Mouse (Mus musculus) embryonic facial prominence, embryonic 15.5 days (tissue): ENCODE measurements around the gene Plxnd1. TPM values are rescaled to one million over a fixed set of nuclear protein-coding genes. Genes with fewer than 3 reads are reported as not detected.

Source experiments
- ATAC-seq: fragments of 200-750 bp; cut with Nextera tagmentation; 2 replicates; pipeline ENCODE4 v1.8.0; 2017; ENCODE audit warnings: low read depth, moderate TSS enrichment; ENCODE audit not compliant: insufficient number of reproducible peaks, low FRiP score, low TSS enrichment
- H3K27ac ChIP-seq: fragments of 300-500 bp; sonication (generic); replicated peaks from 2 replicates; pipeline ENCODE4 v1.5.1; 2015; ENCODE audit warnings: mild to moderate bottlenecking, inconsistent platforms
- H3K27me3 ChIP-seq: fragments of 300-500 bp; sonication (generic); 2 replicates; pipeline ENCODE4 v1.6.1; 2015; ENCODE audit warnings: inconsistent platforms
- H3K36me3 ChIP-seq: fragments of 300-500 bp; sonication (generic); 2 replicates; pipeline ENCODE4 v1.6.1; 2015; ENCODE audit warnings: mild to moderate bottlenecking, inconsistent platforms
- H3K4me1 ChIP-seq: fragments of 300-500 bp; sonication (generic); 2 replicates; pipeline ENCODE4 v1.6.1; 2015; ENCODE audit warnings: inconsistent platforms
- H3K4me2 ChIP-seq: fragments of 300-500 bp; sonication (generic); replicated peaks from 2 replicates; pipeline ENCODE4 v1.6.1; 2015; ENCODE audit warnings: mild to moderate bottlenecking, inconsistent platforms
- H3K4me3 ChIP-seq: fragments of 300-500 bp; sonication (generic); replicated peaks from 2 replicates; pipeline ENCODE4 v1.5.1; 2015; ENCODE audit warnings: mild to moderate bottlenecking, inconsistent platforms
- H3K9ac ChIP-seq: fragments of 300-500 bp; sonication (generic); 2 replicates; pipeline ENCODE4 v1.6.1; 2015; ENCODE audit warnings: inconsistent platforms
- H3K9me3 ChIP-seq: fragments of 300-500 bp; sonication (generic); replicated peaks from 2 replicates; pipeline ENCODE4 v1.6.1; 2016; ENCODE audit warnings: inconsistent platforms
- WGBS: fragments of 180-500 bp; shearing (Covaris S2); methylation state at CpG from one replicate; pipeline ENCODE4 v1.1.7; 2015; 5-methylcytosine and 5-hydroxymethylcytosine counted together
- polyA plus RNA-seq: library from polyadenylated mRNA; unstranded; fragments of >200 nt; fragmentation: Nextera tagmentation; extraction: Ambion mirVana; gene quantifications from 2 replicates; pipeline ENCODE4 v1.2.1, GENCODE M21; 2015

The Plxnd1 gene
- polyA plus RNA-seq, 1 experiment from 2014 or later, result 29.4 TPM

- Histone ChIP-seq H3K4me2 (no peak overlapping the region), H3K36me3 (peaks cover 15% of the 10 kb centered on the region; the same call in 1 of the 2 replicates), H3K9me3 (no peaks in the 10 kb centered on the region), H3K27ac (no peak overlapping the region), H3K9ac (no peak overlapping the region), H3K27me3 (no peaks in the 10 kb centered on the region), H3K4me3 (no peak overlapping the region), H3K4me1 (peaks cover 38% of the 10 kb centered on the region)
- ATAC-seq, result no peak
- WGBS, result 56% methylated on average over 8 of the region's 8 CpGs
Measured at GRCm38 (mm10) chr6:115978596-115978995, 16.2 kb downstream of the Plxnd1 start.

DNA sequence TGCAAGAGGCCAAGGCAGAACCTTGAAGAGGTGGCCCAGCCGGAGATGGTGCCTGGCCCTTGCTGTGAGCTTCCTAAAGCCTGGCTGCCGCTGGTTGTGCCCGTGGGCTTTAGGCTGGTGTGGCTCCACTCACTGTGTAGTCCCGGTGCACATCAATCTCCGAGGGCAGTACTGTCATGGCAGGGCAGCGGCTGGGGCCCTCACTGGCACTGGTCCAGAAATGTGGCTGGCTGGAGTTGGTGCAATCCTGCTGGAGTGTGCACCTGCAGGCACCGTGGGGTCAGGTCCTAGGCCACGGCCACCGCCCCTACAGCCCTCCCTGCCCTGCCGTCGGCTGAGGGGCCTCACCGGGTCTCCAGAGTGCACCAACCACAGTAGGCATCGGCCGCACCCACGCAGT lies 17.0 kb downstream of the Plxnd1 start:
- Histone ChIP-seq H3K27me3 (no peaks in the 10 kb centered on the region), H3K36me3 (peaks cover 15% of the 10 kb centered on the region; the same call in 1 of the 2 replicates), H3K9me3 (no peaks in the 10 kb centered on the region), H3K4me3 (no peak overlapping the region), H3K9ac (no peak overlapping the region), H3K4me1 (peaks cover 37% of the 10 kb centered on the region), H3K27ac (no peak overlapping the region), H3K4me2 (no peak overlapping the region)
- ATAC-seq, result no peak
- WGBS, result 88% methylated on average over 15 of the region's 15 CpGs

- Histone ChIP-seq H3K4me2 (no peak overlapping the region), H3K27me3 (no peaks in the 10 kb centered on the region), H3K9ac (no peak overlapping the region), H3K36me3 (peaks cover 15% of the 10 kb centered on the region; the same call in 1 of the 2 replicates), H3K4me3 (no peak overlapping the region), H3K27ac (no peak overlapping the region), H3K4me1 (peaks cover 54% of the 10 kb centered on the region), H3K9me3 (no peaks in the 10 kb centered on the region)
- ATAC-seq, result no peak
- 81% methylated on average over 8 of the region's 8 CpGs for WGBS
Measured at GRCm38 (mm10) chr6:115975606-115976005, 19.2 kb downstream of the Plxnd1 start.

DNA sequence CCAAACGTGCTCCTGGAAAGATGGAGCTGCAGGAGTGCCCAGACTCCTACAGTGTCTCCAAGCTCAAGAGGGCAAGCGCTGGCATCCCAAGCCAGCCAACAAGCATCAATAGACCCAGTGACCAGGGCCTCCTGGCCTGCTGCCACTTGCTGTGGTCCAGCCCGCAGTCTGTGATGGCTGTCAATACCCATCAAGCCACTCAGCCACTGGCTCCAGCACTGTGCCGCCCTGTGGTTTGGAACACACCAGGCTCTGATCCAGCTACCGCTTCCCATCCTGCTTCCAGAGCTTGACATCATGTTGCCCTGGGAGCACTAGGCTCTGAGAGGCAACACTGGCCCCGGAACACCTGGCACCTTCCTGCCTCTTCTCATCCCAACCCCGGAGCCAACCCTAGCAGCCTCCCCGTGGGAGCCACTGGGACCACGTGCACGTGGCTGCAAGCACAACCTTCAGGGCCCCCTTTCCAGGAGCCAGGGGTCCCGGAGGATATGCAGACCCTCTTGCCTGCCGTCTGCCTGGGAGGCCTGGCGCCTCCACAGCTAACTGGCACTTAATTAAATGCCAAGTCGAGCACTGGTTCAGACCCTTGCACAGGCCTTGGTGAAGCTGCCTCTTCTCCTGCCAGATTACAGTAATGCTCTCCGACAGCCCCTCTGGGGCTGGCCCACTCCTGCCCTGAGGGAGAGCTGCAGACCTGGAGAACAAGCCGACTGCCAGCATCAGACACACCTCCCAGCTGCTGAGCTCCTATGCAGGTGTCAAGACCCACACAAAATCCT lies 20.7 kb downstream of the Plxnd1 start:
- Histone ChIP-seq H3K4me2 (no peak overlapping the region), H3K9me3 (no peaks in the 10 kb centered on the region), H3K36me3 (peaks cover 11% of the 10 kb centered on the region; the same call in 1 of the 2 replicates), H3K27ac (no peak overlapping the region), H3K9ac (no peak overlapping the region), H3K4me3 (no peak overlapping the region), H3K27me3 (no peaks in the 10 kb centered on the region), H3K4me1 (peaks cover 60% of the 10 kb centered on the region)
- WGBS, result 58% methylated on average over 16 of the region's 16 CpGs
- no peak for ATAC-seq

- H3K4me1 ChIP-seq, result peaks cover 68% of the 10 kb centered on the region
- no peak overlapping the region for H3K4me3 ChIP-seq
- no peak overlapping the region for H3K4me2 ChIP-seq
- H3K27ac ChIP-seq, result no peak overlapping the region
- H3K9me3 ChIP-seq, result no peaks in the 10 kb centered on the region
- no peak for ATAC-seq
- H3K36me3 ChIP-seq, result peaks cover 11% of the 10 kb centered on the region; the same call in 1 of the 2 replicates
- H3K27me3 ChIP-seq, result no peaks in the 10 kb centered on the region
- H3K9ac ChIP-seq, result no peak overlapping the region
- 82% methylated on average over 15 of the region's 15 CpGs for WGBS
Measured at GRCm38 (mm10) chr6:115973139-115973875, 21.5 kb downstream of the Plxnd1 start.

DNA sequence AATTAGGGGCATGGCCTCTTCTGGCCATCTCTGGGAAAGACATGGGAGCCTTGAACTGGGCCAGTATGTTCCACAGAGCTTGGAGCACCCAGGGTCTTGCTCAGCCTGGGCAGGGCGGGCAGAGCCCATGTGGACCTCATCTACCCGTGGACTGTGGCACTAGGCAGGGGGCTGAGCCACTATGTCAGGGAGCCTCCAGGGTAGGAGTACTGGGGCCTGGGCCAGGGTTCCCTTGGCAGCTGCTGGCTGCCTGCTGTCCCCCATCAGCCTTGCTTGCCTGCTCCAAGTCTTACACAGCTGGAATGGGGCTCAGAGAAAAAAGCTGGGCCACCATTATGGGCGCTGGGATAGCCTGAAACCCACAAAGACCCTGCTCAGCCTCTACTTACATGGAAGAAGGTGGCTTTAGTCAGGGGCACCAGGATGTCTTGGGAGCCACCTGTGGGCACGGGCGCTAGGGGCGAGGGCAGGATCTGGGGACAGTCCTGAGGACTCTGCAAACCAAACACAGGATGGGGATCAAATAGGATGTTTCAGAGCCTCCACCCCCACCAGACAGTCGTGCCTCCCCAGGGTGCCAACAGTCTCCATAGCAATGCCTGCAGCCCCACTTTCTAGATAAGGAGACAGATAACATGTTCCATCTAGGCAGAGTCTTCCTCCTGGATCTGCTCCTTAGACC lies 22.6 kb downstream of the Plxnd1 start:
- WGBS, result 60% methylated on average over 7 of the region's 7 CpGs
- Histone ChIP-seq H3K4me1 (peaks cover 70% of the 10 kb centered on the region), H3K36me3 (peaks cover 18% of the 10 kb centered on the region), H3K4me2 (no peak overlapping the region; the same call in 1 of the 2 replicates), H3K27ac (peak overlapping the region; percentile 80), H3K4me3 (no peak overlapping the region), H3K9ac (no peak overlapping the region), H3K9me3 (no peaks in the 10 kb centered on the region), H3K27me3 (no peaks in the 10 kb centered on the region)
- peak; percentile 63 for ATAC-seq

DNA sequence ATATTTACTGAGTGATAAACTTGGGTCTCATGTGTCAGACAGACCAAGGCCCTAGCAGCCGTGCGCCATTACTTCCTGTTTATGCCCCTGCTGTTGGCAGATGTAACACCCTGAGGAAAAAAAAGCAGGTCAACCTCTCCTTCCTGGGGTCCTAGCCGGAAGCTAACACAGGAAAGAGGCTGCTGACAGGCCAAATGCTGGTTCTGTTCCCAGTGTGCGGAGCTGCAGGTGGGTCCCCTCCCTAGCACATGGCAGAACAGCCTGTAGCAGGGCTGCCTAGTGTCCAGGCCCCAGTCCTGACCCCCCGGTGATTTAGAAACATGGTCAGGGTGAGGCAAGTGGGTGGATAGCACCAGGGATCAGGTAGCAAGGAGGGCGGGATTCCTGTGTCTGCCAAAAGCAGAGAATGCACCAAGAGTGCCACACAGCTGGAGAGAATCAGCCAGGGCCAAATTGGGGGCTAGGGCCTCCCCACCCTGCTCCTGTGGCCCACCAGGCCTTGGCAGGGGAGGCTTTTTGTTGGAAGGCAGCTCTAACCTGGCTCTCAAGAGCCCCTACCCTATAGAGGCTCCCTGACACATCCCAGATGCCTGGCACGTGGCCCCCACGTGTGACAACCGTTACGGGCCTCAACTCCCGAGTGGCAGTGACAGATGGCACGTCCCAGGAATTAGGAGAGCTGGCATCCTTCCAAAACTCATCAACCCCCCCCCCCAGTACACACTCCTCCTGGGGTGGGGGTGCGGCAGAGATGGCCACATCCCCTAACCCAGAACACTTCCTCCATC lies 23.3 kb downstream of the Plxnd1 start:
- Histone ChIP-seq H3K9me3 (no peaks in the 10 kb centered on the region), H3K9ac (no peak overlapping the region), H3K27ac (peak overlapping the region; percentile 80), H3K27me3 (no peaks in the 10 kb centered on the region), H3K4me1 (peaks cover 70% of the 10 kb centered on the region), H3K4me3 (no peak overlapping the region), H3K4me2 (no peak overlapping the region), H3K36me3 (peaks cover 22% of the 10 kb centered on the region)
- WGBS, result 30% methylated on average over 13 of the region's 13 CpGs
- peak; percentile 62 for ATAC-seq

DNA sequence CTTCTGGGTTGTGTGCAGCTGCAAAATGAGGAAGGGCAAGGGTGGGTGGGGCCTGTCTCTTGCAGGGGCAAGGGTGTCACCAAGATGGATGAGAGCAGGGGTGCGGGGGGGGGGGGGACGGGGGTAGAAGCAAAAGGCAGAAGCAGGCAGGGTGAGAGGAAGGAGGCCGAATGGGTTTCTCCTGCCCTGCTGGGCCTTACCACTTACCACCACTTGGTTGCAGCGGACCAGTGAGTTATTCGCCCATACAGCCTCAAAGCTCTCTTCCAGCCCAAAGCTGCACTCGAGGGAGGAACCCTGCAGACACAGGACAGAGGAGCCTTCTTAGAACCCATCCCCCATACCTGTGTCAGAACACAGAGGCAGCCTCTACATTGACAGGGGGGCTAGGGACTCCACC lies 24.9 kb downstream of the Plxnd1 start:
- Histone ChIP-seq H3K27me3 (no peaks in the 10 kb centered on the region), H3K4me3 (no peak overlapping the region), H3K27ac (no peak overlapping the region), H3K4me2 (no peak overlapping the region), H3K9me3 (no peaks in the 10 kb centered on the region), H3K4me1 (peaks cover 61% of the 10 kb centered on the region), H3K9ac (no peak overlapping the region), H3K36me3 (peaks cover 29% of the 10 kb centered on the region)
- WGBS, result 72% methylated on average over 5 of the region's 6 CpGs
- no peak for ATAC-seq

- Histone ChIP-seq H3K27ac (no peak overlapping the region), H3K9ac (no peak overlapping the region), H3K4me1 (peaks cover 53% of the 10 kb centered on the region), H3K36me3 (peaks cover 31% of the 10 kb centered on the region), H3K27me3 (no peaks in the 10 kb centered on the region), H3K4me2 (no peak overlapping the region), H3K9me3 (no peaks in the 10 kb centered on the region), H3K4me3 (no peak overlapping the region)
- ATAC-seq, result no peak
- WGBS, result 56% methylated on average over 9 of the region's 9 CpGs
Measured at GRCm38 (mm10) chr6:115969103-115969502, 25.7 kb downstream of the Plxnd1 start.

GRCm38 (mm10) chr6:115968700-115969099 lies 26.1 kb downstream of the Plxnd1 start:
- Histone ChIP-seq H3K27ac (no peak overlapping the region), H3K9ac (no peak overlapping the region), H3K9me3 (no peaks in the 10 kb centered on the region), H3K4me3 (no peak overlapping the region), H3K4me2 (no peak overlapping the region), H3K36me3 (peaks cover 31% of the 10 kb centered on the region), H3K27me3 (no peaks in the 10 kb centered on the region), H3K4me1 (peaks cover 49% of the 10 kb centered on the region)
- no peak for ATAC-seq
- 56% methylated on average over 6 of the region's 6 CpGs for WGBS
